Mouse (Mus musculus) left cerebral cortex, adult 2 months (tissue): ENCODE results near the gene Arhgef10l. TPM values are rescaled to one million over a fixed set of nuclear protein-coding genes. Genes with fewer than 3 reads are reported as not detected.

Experiments
- DNase-seq, 2 experiments: peaks; one replicate each; pipeline ENCODE4 v3.0.0; 2021 to 2022; ENCODE audit warnings: low spot score in 2 of 2, mixed read lengths in 1 of 2; ENCODE audit errors: extremely low spot score in 1 of 2
- H3K27ac ChIP-seq: fragments of 200-600 bp; 2 replicates; pipeline ENCODE4 v1.8.1; 2022
- H3K4me3 ChIP-seq: fragments of 200-600 bp; 2 replicates; pipeline ENCODE4 v1.8.1; 2022
- CTCF ChIP-seq: fragments of 200-600 bp; IDR thresholded peaks from 2 replicates; pipeline ENCODE4 v1.8.1; 2022; ENCODE audit warnings: antibody characterized with exemption, mild to moderate bottlenecking, moderate library complexity
- intact Hi-C: fragments of 180-260 bp; cut with DNase I; formaldehyde crosslinking; loops from one replicate; pipeline ENCODE4 v1.15.1; 2025
- long read RNA-seq, 2 experiments: library from polyadenylated mRNA; stranded (forward); transcript quantifications; one replicate each; pipeline ENCODE4 v2.0.0; 2021; ENCODE audit warnings: borderline mapping rate in 2 of 2
- total RNA-seq, 2 experiments: library from RNA; stranded (reverse); gene quantifications; 2 replicates each; pipeline ENCODE4 v1.2.3; 2021

Arhgef10l gene
- total RNA-seq, result 10 to 100 TPM; 63.2 to 71.5 TPM
- long read RNA-seq, experiment 1, full-length matches to known transcripts, result 49 of 124 reads
- long read RNA-seq, experiment 1, partial matches to known transcripts, result 24 of 124 reads
- long read RNA-seq, experiment 1, other reads (novel, unspliced or antisense), result 51 of 124 reads
- long read RNA-seq, experiment 2, full-length matches to known transcripts, result 33 of 109 reads
- long read RNA-seq, experiment 2, partial matches to known transcripts, result 14 of 109 reads
- long read RNA-seq, experiment 2, other reads (novel, unspliced or antisense), result 62 of 109 reads

GRCm38 (mm10) chr4:140665760-140666159 is at the start of gene Arhgef10l:
Gene Arhgef10l (minus strand): TSS chr4:140666012.
- DNase-seq, result no peak
- intact Hi-C loops, result no loop called here
- Histone ChIP-seq H3K27ac (peak within 1 kb of the TSS; percentile 19; the same call in 1 of the 2 replicates), H3K4me3 (no peak within 1 kb of the TSS)
- TF ChIP-seq CTCF, result no peak

- no peak for TF ChIP-seq CTCF
- peak overlapping the region; percentile 16; the same call in 1 of the 2 replicates for H3K4me3 ChIP-seq
- H3K27ac ChIP-seq, result peak overlapping the region; percentile 78
- DNase-seq, result no peak
- intact Hi-C loops, result loop anchor here (1.0 to 5.0 kb wide), 3 partner anchors 13 to 248 kb away; partner anchors contain the start of gene Sdhb
Observed at GRCm38 (mm10) chr4:140714586-140714985, 48.8 kb upstream of the Arhgef10l start.

- DNase-seq, result peak; percentile 95 to 97
- intact Hi-C loops, result loop anchor here (1.0 to 5.0 kb wide), 3 partner anchors 12 to 249 kb away; partner anchors contain the start of gene Sdhb
- TF ChIP-seq CTCF, result peak; percentile 95
- Histone ChIP-seq H3K4me3 (peak overlapping the region; percentile 16; the same call in 1 of the 2 replicates), H3K27ac (peak overlapping the region; percentile 78)
Observed at GRCm38 (mm10) chr4:140713480-140714365, 47.9 kb upstream of the Arhgef10l start.

DNA sequence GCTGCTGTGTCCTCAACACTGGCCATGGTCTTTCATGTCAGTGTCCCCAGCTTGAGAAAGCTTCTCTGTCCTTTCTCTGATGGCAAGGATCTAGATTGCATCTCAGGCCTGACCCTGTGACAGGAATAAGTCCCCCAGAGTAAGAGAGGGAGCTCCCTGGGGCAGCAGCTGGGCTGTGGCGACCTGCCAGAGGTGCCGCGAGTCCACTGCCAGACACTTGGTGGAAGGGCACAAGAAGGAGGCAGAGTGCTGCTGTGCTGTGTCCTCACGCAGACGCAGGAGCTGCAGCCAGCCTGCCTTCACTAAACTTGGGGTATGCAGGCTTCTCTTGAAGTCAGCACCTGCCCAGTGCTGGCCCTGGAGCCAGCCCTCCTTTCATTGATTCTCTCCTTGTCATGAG is 45.5 kb upstream of the Arhgef10l start:
- Histone ChIP-seq H3K27ac (peak overlapping the region; percentile 30; the same call in 1 of the 2 replicates), H3K4me3 (no peak overlapping the region)
- TF ChIP-seq CTCF, result no peak
- no peak for DNase-seq
- intact Hi-C loops, result loop anchor here (5.0 kb wide), 1 partner anchor 251 kb away; the partner anchor contains the start of gene Sdhb

- DNase-seq, result no peak
- intact Hi-C loops, result loop anchor here (5.0 kb wide), 1 partner anchor 252 kb away; the partner anchor contains the start of gene Sdhb
- no peak overlapping the region; the same call in 1 of the 2 replicates for H3K27ac ChIP-seq
- H3K4me3 ChIP-seq, result no peak overlapping the region
- no peak for TF ChIP-seq CTCF
Observed at GRCm38 (mm10) chr4:140710781-140711180, 45.0 kb upstream of the Arhgef10l start.

GRCm38 (mm10) chr4:140709617-140710016 is 43.8 kb upstream of the Arhgef10l start:
- no peak for DNase-seq
- no peak for TF ChIP-seq CTCF
- Histone ChIP-seq H3K4me3 (no peak overlapping the region), H3K27ac (no peak overlapping the region)
- intact Hi-C loops, result loop anchor here (5.0 kb wide), 1 partner anchor 253 kb away; the partner anchor contains the start of gene Sdhb

DNA sequence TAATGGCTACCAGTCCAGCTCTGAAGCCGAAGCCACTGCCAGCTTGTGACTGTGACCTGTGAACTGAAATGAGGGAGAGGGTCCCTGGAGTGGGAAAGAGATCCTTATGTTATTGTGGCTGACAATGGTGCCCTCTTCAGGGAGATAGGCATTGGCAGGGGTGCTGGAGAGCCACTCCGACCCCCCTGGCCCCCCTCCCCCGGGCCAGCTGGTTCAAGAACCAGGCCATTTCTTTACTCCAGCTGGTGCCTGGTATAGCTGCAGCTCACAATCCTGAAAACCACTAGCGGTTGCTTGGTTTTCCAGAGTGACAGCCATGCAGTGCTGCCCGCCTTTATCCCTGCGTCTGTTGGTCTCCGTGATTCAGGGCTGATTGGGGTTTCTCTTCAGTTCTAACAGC is 43.3 kb upstream of the Arhgef10l start:
- DNase-seq, result no peak
- intact Hi-C loops, result no loop called here
- no peak overlapping the region for H3K27ac ChIP-seq
- TF ChIP-seq CTCF, result no peak
- no peak overlapping the region for H3K4me3 ChIP-seq

- Histone ChIP-seq H3K27ac (no peak overlapping the region), H3K4me3 (no peak overlapping the region)
- DNase-seq, result no peak
- intact Hi-C loops, result no loop called here
- TF ChIP-seq CTCF, result no peak
Observed at GRCm38 (mm10) chr4:140708297-140708927, 42.6 kb upstream of the Arhgef10l start.

- Histone ChIP-seq H3K4me3 (no peak overlapping the region), H3K27ac (no peak overlapping the region)
- DNase-seq, result no peak
- intact Hi-C loops, result no loop called here
- no peak for TF ChIP-seq CTCF
Observed at GRCm38 (mm10) chr4:140707615-140708014, 41.8 kb upstream of the Arhgef10l start.

GRCm38 (mm10) chr4:140704166-140704565 is 38.4 kb upstream of the Arhgef10l start:
- Histone ChIP-seq H3K4me3 (no peak overlapping the region), H3K27ac (no peak overlapping the region)
- intact Hi-C loops, result no loop called here
- DNase-seq, result no peak
- no peak for TF ChIP-seq CTCF

GRCm38 (mm10) chr4:140703636-140704035 is 37.8 kb upstream of the Arhgef10l start:
- DNase-seq, result no peak
- no peak for TF ChIP-seq CTCF
- Histone ChIP-seq H3K27ac (no peak overlapping the region), H3K4me3 (no peak overlapping the region; the same call in 1 of the 2 replicates)
- intact Hi-C loops, result no loop called here
